9 mouse cellular contexts compared by ENCODE assay signal in genomic region chr17:56148790-56149618, GRCm38 (mm10). TPM values are rescaled to one million over a fixed set of nuclear protein-coding genes. Genes with fewer than 3 reads are reported as not detected.
DNase-seq lines count a peak whose midpoint lies in the region; ATAC-seq and TF ChIP-seq lines count a peak whose summit lies in the region.
"Had no signal": no experiment of that assay in that cellular context is flagged by ENCODE, and none has a peak within 500 bp of the region (broad histone marks: within the 10 kb centered on the region; RNA-seq: fewer than 3 reads in every experiment).

No protein-coding gene starts in this region.

- ATAC-seq in embryonic facial prominence, embryonic 15.5 days (ENCODE audit: insufficient number of reproducible peaks, low FRiP score, low TSS enrichment, low read depth) = no peak; the same call in 1 of the 2 replicates
- ATAC-seq in intestine, embryonic 14.5 days (replicated peaks; ENCODE audit: low FRiP score, low TSS enrichment, low read depth) = 0 out of 2 replicates have a peak, but pooled peaks have one; percentile 37
- ATAC-seq in neural tube, embryonic 12.5 days (ENCODE audit: low FRiP score, low read depth) = peak; percentile 21; the same call in 1 of the 2 replicates

- DNase-seq in layer of hippocampus, adult 2 months (ENCODE audit: low spot score in 2 of 2) = no peak
- DNase-seq in layer of hippocampus, postnatal 14 days (ENCODE audit: low spot score in 2 of 2) = no peak
- no peak for DNase-seq in intestine, embryonic 14.5 days (ENCODE audit: low spot score)
- DNase-seq in adrenal gland, postnatal 36 days = no peak
- no peak for DNase-seq in adrenal gland, adult 8-10 months
- no peak for DNase-seq in frontal cortex, postnatal 36 days (ENCODE audit: low spot score in 2 of 2)
- DNase-seq: cerebellum, postnatal 10 days had no signal

- peaks cover 69% of the 10 kb centered on the region for H3K27me3 ChIP-seq in embryonic facial prominence, embryonic 15.5 days
- peaks cover 55% of the 10 kb centered on the region for H3K27me3 ChIP-seq in intestine, embryonic 14.5 days (replicated peaks; ENCODE audit: control insufficient read depth, insufficient read depth, low read length)
- H3K27me3 ChIP-seq in neural tube, embryonic 12.5 days (replicated peaks) = peaks cover 57% of the 10 kb centered on the region

- TF ChIP-seq CTCF in layer of hippocampus, adult 2 months (conservative IDR thresholded peaks at IDR 0.05) = no peak

- H3K36me3 ChIP-seq in embryonic facial prominence, embryonic 15.5 days = no peaks in the 10 kb centered on the region
- no peaks in the 10 kb centered on the region for H3K36me3 ChIP-seq in intestine, embryonic 14.5 days (ENCODE audit: control insufficient read depth, insufficient read depth, low read length)
- H3K36me3 ChIP-seq in neural tube, embryonic 12.5 days = no peaks in the 10 kb centered on the region

- H3K4me3 ChIP-seq in layer of hippocampus, adult 2 months = peak overlapping the region; percentile 45
- H3K4me3 ChIP-seq in embryonic facial prominence, embryonic 15.5 days (replicated peaks) = peak overlapping the region; percentile 27
- peak overlapping the region; percentile 10; the same call in 1 of the 2 replicates for H3K4me3 ChIP-seq in intestine, embryonic 14.5 days (ENCODE audit: low read depth, low read length)
- H3K4me3 ChIP-seq in neural tube, embryonic 12.5 days = peak overlapping the region; percentile 28

- no peaks in the 10 kb centered on the region for H3K9me3 ChIP-seq in embryonic facial prominence, embryonic 15.5 days (replicated peaks)
- H3K9me3 ChIP-seq in intestine, embryonic 14.5 days (ENCODE audit: control insufficient read depth, low read length) = no peaks in the 10 kb centered on the region
- H3K9me3 ChIP-seq in neural tube, embryonic 12.5 days = no peaks in the 10 kb centered on the region

- H3K27ac ChIP-seq in layer of hippocampus, adult 2 months = no peak overlapping the region; the same call in 1 of the 2 replicates
- no peak overlapping the region for H3K27ac ChIP-seq in embryonic facial prominence, embryonic 15.5 days (replicated peaks)
- H3K27ac ChIP-seq in intestine, embryonic 14.5 days (ENCODE audit: low read depth) = no peak overlapping the region
- H3K27ac ChIP-seq in neural tube, embryonic 12.5 days = no peak overlapping the region

- peak overlapping the region; percentile 40 for H3K4me2 ChIP-seq in embryonic facial prominence, embryonic 15.5 days (replicated peaks)
- H3K4me2 ChIP-seq in intestine, embryonic 14.5 days (ENCODE audit: low read length) = peak overlapping the region; percentile 38
- peak overlapping the region; percentile 59 for H3K4me2 ChIP-seq in neural tube, embryonic 12.5 days (replicated peaks)

- WGBS in embryonic facial prominence, embryonic 15.5 days = 2% methylated on average over 30 of the region's 30 CpGs
- under 1% methylated on average over 25 of the region's 30 CpGs for WGBS in intestine, embryonic 14.5 days
- WGBS in neural tube, embryonic 12.5 days = 1% methylated on average over 30 of the region's 30 CpGs

- H3K9ac ChIP-seq in embryonic facial prominence, embryonic 15.5 days = no peak overlapping the region
- no peak overlapping the region for H3K9ac ChIP-seq in intestine, embryonic 14.5 days (ENCODE audit: low read length)
- H3K9ac ChIP-seq in neural tube, embryonic 12.5 days = peak overlapping the region; percentile 64

- peaks cover 6% of the 10 kb centered on the region for H3K4me1 ChIP-seq in embryonic facial prominence, embryonic 15.5 days
- no peaks in the 10 kb centered on the region for H3K4me1 ChIP-seq in intestine, embryonic 14.5 days (replicated peaks; ENCODE audit: control insufficient read depth, insufficient read depth, low read length)
- H3K4me1 ChIP-seq in neural tube, embryonic 12.5 days = peaks cover 22% of the 10 kb centered on the region

RNA-seq across cellular contexts. Expression of gene Sema6b, which starts 8.9 kb away (rescaled TPM):
- 100 to 1,000 TPM; 125 to 133 TPM for total RNA-seq in layer of hippocampus, adult 2 months (2021)
- total RNA-seq in layer of hippocampus, postnatal 14 days (2021) = 100 to 1,000 TPM; 140 to 142 TPM
- 4.2 and 4.6 TPM in 2 replicates for polyA plus RNA-seq in embryonic facial prominence, embryonic 15.5 days (2015; fragmentation: Nextera tagmentation; extraction: Ambion mirVana)
- polyA plus RNA-seq in intestine, embryonic 14.5 days (2014; fragmentation: Nextera tagmentation; extraction: Ambion mirVana) = 0.86 and 1.3 TPM in 2 replicates
- 12.5 and 13.0 TPM in 2 replicates for polyA plus RNA-seq in neural tube, embryonic 12.5 days (2016; fragmentation: Nextera tagmentation; extraction: Ambion mirVana)
- 10 to 100 TPM in 1 of 2 experiments, 1 to 10 TPM in 1; 6.4 to 10.0 TPM for total RNA-seq in adrenal gland, postnatal 36 days (2021)
- 10 to 100 TPM in 2 of 4 experiments, 1 to 10 TPM in 2; 6.6 to 12.7 (median 10.9) TPM for total RNA-seq in adrenal gland, adult 8-10 months (2022)

RNA-seq across cellular contexts. Expression of gene Tnfaip8l1, which starts 13.3 kb away (rescaled TPM):
- 1 to 10 TPM; 5.4 to 7.0 TPM for total RNA-seq in layer of hippocampus, adult 2 months (2021)
- total RNA-seq in layer of hippocampus, postnatal 14 days (2021) = 1 to 10 TPM; 6.2 to 6.6 TPM
- 13.9 and 14.5 TPM in 2 replicates for polyA plus RNA-seq in embryonic facial prominence, embryonic 15.5 days (2015; fragmentation: Nextera tagmentation; extraction: Ambion mirVana)
- 11.3 and 14.0 TPM in 2 replicates for polyA plus RNA-seq in intestine, embryonic 14.5 days (2014; fragmentation: Nextera tagmentation; extraction: Ambion mirVana)
- polyA plus RNA-seq in neural tube, embryonic 12.5 days (2016; fragmentation: Nextera tagmentation; extraction: Ambion mirVana) = 8.9 and 9.8 TPM in 2 replicates
- 1 to 10 TPM; 3.9 to 4.0 TPM for total RNA-seq in adrenal gland, postnatal 36 days (2021)
- total RNA-seq in adrenal gland, adult 8-10 months (2022) = 1 to 10 TPM; 2.2 to 4.2 (median 3.8) TPM

RNA-seq across cellular contexts. Expression of gene Lrg1, which starts 27.2 kb away (rescaled TPM):
- total RNA-seq in layer of hippocampus, adult 2 months (2021) = 1 to 10 TPM in 1 of 2 experiments, under 1 TPM in 1; 0.77 to 1.6 TPM
- under 1 TPM; 0.62 to 0.81 TPM for total RNA-seq in layer of hippocampus, postnatal 14 days (2021)
- 1.4 and 1.8 TPM in 2 replicates for polyA plus RNA-seq in embryonic facial prominence, embryonic 15.5 days (2015; fragmentation: Nextera tagmentation; extraction: Ambion mirVana)
- polyA plus RNA-seq in intestine, embryonic 14.5 days (2014; fragmentation: Nextera tagmentation; extraction: Ambion mirVana) = 0.16 TPM in 1 of 2 replicates, not detected in the other
- polyA plus RNA-seq in neural tube, embryonic 12.5 days (2016; fragmentation: Nextera tagmentation; extraction: Ambion mirVana) = 0.14 TPM in 1 of 2 replicates, not detected in the other
- 10 to 100 TPM; 15.5 to 31.3 TPM for total RNA-seq in adrenal gland, postnatal 36 days (2021)
- 10 to 100 TPM; 14.5 to 34.6 (median 16.4) TPM for total RNA-seq in adrenal gland, adult 8-10 months (2022)

RNA-seq across cellular contexts. Expression of gene Plin5, which starts 31.6 kb away (rescaled TPM):
- under 1 TPM; 0.54 to 0.76 TPM for total RNA-seq in layer of hippocampus, adult 2 months (2021)
- 1 to 10 TPM; 1.1 to 1.4 TPM for total RNA-seq in layer of hippocampus, postnatal 14 days (2021)
- polyA plus RNA-seq in embryonic facial prominence, embryonic 15.5 days (2015; fragmentation: Nextera tagmentation; extraction: Ambion mirVana) = 0.72 and 1.2 TPM in 2 replicates
- polyA plus RNA-seq in intestine, embryonic 14.5 days (2014; fragmentation: Nextera tagmentation; extraction: Ambion mirVana) = 0.58 TPM in 2 replicates
- 0.30 and 0.38 TPM in 2 replicates for polyA plus RNA-seq in neural tube, embryonic 12.5 days (2016; fragmentation: Nextera tagmentation; extraction: Ambion mirVana)
- total RNA-seq in adrenal gland, postnatal 36 days (2021) = 10 to 100 TPM; 36.7 to 62.1 TPM
- 10 to 100 TPM; 20.4 to 32.6 (median 26.9) TPM for total RNA-seq in adrenal gland, adult 8-10 months (2022)

RNA-seq across cellular contexts. Expression of gene Mydgf, which starts 34.7 kb away (rescaled TPM):
- total RNA-seq in layer of hippocampus, adult 2 months (2021) = 10 to 100 TPM; 40.6 to 41.1 TPM
- 10 to 100 TPM; 43.3 to 46.0 TPM for total RNA-seq in layer of hippocampus, postnatal 14 days (2021)
- polyA plus RNA-seq in embryonic facial prominence, embryonic 15.5 days (2015; fragmentation: Nextera tagmentation; extraction: Ambion mirVana) = 102 and 108 TPM in 2 replicates
- 103 and 111 TPM in 2 replicates for polyA plus RNA-seq in intestine, embryonic 14.5 days (2014; fragmentation: Nextera tagmentation; extraction: Ambion mirVana)
- 65.5 and 65.9 TPM in 2 replicates for polyA plus RNA-seq in neural tube, embryonic 12.5 days (2016; fragmentation: Nextera tagmentation; extraction: Ambion mirVana)
- total RNA-seq in adrenal gland, postnatal 36 days (2021) = 10 to 100 TPM; 60.0 to 61.1 TPM
- 10 to 100 TPM; 49.4 to 62.3 (median 54.2) TPM for total RNA-seq in adrenal gland, adult 8-10 months (2022)

Comparison
In these comparisons a context has a peak if more than half of its experiments do, and no peak if none do; other contexts are left out.
1. RNA of gene Sema6b, which starts 8.9 kb away (total RNA-seq): 140 to 142 TPM in layer of hippocampus, postnatal 14 days and 125 to 133 TPM in layer of hippocampus, adult 2 months; 6.6 to 12.7 TPM in adrenal gland, adult 8-10 months and 6.4 to 10.0 TPM in adrenal gland, postnatal 36 days; every median in the first group is over 4 times any median in the second.
2. RNA of gene Lrg1, which starts 27.2 kb away (total RNA-seq): 15.5 to 31.3 TPM in adrenal gland, postnatal 36 days and 14.5 to 34.6 TPM in adrenal gland, adult 8-10 months; 0.77 to 1.6 TPM in layer of hippocampus, adult 2 months and 0.62 to 0.81 TPM in layer of hippocampus, postnatal 14 days; every median in the first group is over 4 times any median in the second.
3. Peak in every context shown above with its lines, with median percentiles within 50 percentile points of each other: H3K4me3 ChIP-seq and H3K4me2 ChIP-seq.